Mouse (Mus musculus) thymus, adult 2 months (tissue): ENCODE measurements around the gene Grasp.

ENCODE experiments used
- CTCF ChIP-seq: fragments of 200-500 bp; IDR thresholded peaks from 2 replicates; pipeline ENCODE4 v1.5.1; 2012; ENCODE audit warnings: mild to moderate bottlenecking, control low read depth, low read length, moderate library complexity, borderline replicate concordance; ENCODE audit not compliant: control insufficient read depth, poor library complexity, insufficient read depth; ENCODE audit errors: extremely low read depth
- POLR2A ChIP-seq: fragments of 200-500 bp; IDR thresholded peaks from 2 replicates; pipeline ENCODE4 v1.6.1; 2012; ENCODE audit warnings: mild to moderate bottlenecking, low read length, control low read depth, moderate library complexity; ENCODE audit not compliant: control insufficient read depth, poor library complexity, insufficient read depth; ENCODE audit errors: extremely low read depth

GRCm38 (mm10) chr15:101270101-101270820, 46.3 kb downstream of the Grasp start:
- no peak for TF ChIP-seq POLR2A
- no peak for TF ChIP-seq CTCF
